Mouse (Mus musculus) layer of hippocampus, postnatal 36 days (tissue): Measurements from ENCODE around the gene Rad54l2. TPM values are rescaled to one million over a fixed set of nuclear protein-coding genes. Genes with fewer than 3 reads are reported as not detected.
A peak's percentile ranks its signal among the peaks of the same experiment; 100 is the strongest.

Experiments used
- DNase-seq, 2 experiments: peaks; one replicate each; pipeline ENCODE4 v3.0.0; 2022
- total RNA-seq, 2 experiments: library from RNA; stranded (reverse); gene quantifications; 2 replicates each; pipeline ENCODE4 v1.2.3; 2021

The Rad54l2 gene
- 10 to 100 TPM; 16.8 to 17.8 TPM for total RNA-seq

- peak; percentile 84 for DNase-seq
Observed at GRCm38 (mm10) chr9:106788812-106789321, at the start of gene Rad54l2. Gene Rad54l2 (minus strand): TSS chr9:106789194.

GRCm38 (mm10) chr9:106822381-106823104 lies 33.5 kb upstream of the Rad54l2 start:
- DNase-seq: peak; percentile 74 to 76

- peak; percentile 88 for DNase-seq
Observed at GRCm38 (mm10) chr9:106821618-106822380, 32.8 kb upstream of the Rad54l2 start, which contains the start of gene Dcaf1. Gene Dcaf1 (plus strand): TSS chr9:106821874.

- DNase-seq: no peak
Observed at GRCm38 (mm10) chr9:106821050-106821617, 32.1 kb upstream of the Rad54l2 start.

DNA sequence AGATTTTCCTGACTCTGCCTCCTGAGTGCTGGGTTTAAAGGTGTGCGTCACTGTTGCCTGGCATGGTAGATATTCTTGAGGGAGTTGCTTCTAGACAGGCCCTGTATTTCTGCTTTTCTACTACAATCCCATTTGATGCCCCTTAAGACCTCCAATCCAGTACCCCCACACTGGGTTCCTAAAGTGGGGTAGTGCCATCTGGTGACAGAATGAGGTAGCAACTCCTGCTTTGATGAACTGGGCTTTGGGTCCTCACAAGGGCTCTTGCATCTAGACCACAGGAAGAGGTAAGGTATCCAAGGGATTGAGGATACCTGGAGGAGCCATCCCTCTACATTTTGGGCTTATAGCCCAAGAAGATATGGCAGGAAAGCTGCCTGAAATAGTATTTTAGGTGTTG lies 30.2 kb upstream of the Rad54l2 start:
- DNase-seq: peak in 1 of 2 experiments; percentile 5

DNA sequence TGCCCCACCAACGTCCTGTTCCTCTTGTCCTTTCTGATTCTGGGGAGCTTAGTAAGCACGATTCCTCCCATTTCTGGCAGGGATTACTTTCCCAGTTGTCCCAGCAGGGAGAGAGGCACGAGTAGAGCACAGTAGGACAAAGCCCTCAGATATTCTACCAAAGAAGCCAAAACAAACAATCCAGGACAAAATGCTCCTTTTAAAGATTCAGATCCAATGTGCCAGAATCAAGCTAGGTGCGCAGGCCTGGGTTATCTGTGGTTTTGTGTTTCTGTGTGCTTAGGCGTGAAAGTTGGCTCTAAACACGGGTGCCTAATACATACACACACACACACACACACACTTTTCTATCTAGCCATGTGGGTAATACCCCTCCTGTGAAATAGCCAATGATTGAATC lies 29.2 kb upstream of the Rad54l2 start:
- DNase-seq: no peak

GRCm38 (mm10) chr9:106806503-106806902 lies 17.5 kb upstream of the Rad54l2 start:
- no peak for DNase-seq

GRCm38 (mm10) chr9:106790831-106791230 lies 1.8 kb upstream of the Rad54l2 start:
- no peak for DNase-seq

DNA sequence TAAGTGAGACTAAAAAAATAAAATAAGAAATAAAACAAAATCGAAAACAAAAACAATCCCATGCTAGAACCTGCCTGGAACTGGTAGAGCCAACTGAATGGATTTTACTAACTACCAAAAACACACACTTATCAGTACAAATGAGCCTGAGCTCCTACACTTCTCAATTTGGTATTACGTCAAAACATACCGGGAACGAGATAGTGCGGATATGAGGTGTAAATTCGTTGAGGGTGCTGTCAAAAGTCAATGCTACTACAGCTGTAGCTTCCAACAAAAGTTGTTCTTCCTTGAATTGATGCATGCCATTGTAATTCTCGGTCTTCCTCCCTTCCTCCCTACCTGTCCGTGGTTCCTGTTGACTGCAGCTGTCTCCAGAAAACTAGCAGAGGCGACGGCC lies 369 bp upstream of the Rad54l2 start:
- no peak for DNase-seq

DNA sequence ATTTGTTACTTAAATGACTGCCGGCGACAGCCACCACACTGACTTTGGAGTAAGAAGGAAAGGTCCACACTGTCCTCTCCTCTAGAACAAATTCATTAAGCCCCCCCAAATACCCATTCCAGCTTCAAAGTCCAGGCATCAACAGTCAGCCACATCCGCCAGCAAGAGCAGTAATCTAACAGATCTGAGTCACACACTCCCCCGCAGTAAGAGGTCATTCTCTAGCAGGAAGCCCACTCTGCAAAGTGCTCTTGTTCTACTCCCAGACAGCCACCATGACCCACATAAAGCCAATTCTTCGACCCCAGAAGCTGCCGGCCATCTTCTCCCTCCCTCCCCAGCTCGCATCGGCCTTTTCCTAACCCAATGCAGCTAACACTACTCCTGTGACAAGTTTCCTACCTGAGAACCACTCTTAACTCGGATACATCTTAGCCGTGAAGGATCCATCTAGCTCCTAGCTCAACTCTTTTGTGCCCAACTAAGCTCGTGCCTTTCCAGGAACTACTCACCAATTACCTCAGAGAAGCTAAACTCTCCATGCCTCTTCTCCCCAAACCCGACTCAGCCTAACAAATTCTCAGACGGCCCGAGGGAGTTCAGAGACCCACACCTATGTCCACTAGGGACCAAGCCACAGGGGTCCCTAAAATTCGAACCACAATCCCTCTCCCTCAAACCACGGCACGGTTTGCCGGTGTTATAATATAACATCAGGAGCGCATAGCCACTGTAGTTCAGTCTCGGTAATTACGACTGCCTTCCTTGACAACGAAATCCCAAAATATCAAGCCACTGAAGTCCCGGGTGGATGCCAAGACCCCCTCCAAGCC lies 799 bp downstream of the Rad54l2 start:
- DNase-seq: no peak

- DNase-seq: no peak
Observed at GRCm38 (mm10) chr9:106785206-106785605, 3.8 kb downstream of the Rad54l2 start.

- DNase-seq: no peak
Observed at GRCm38 (mm10) chr9:106783554-106783953, 5.4 kb downstream of the Rad54l2 start.

- no peak for DNase-seq
Observed at GRCm38 (mm10) chr9:106780086-106780485, 8.9 kb downstream of the Rad54l2 start.

DNA sequence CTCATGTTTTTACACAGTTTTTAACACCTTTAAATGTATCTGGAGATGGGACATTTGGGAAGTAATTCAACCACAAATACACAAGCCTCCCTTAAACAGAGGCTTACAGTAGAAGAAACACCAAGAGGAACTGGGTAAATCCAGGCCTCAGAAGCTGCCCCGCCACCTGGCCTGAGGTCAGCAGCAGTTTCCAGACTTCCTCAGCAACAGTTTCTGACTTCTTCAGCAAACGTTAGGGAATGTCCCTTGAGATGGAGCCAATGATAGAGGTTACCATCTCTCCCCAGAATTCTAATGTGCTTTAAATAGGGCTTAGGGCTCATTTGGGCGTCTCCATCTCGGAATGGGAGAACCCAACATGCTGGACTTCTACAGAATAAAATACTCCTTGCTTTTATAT lies 10.7 kb downstream of the Rad54l2 start:
- no peak for DNase-seq

- no peak for DNase-seq
Observed at GRCm38 (mm10) chr9:106777423-106777822, 11.6 kb downstream of the Rad54l2 start.

GRCm38 (mm10) chr9:106776116-106776515 lies 12.9 kb downstream of the Rad54l2 start:
- DNase-seq: no peak

DNA sequence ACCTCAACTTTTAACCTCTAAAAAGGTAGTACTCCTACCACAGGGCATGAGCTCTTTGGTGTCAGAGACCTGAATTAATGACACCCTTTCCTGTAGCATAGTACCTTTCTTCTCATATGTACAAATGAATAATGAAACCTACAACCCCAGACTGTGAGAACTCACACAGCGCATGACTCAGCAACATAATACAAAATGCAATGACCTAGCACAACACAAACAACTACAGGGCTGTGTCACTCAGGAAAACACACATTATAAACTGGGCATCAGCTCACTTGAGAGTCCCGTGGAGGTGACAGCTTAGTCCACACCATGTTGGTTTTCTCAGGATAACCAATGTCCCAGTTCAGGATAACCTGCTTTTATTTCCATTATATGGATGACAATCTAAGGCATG lies 17.2 kb downstream of the Rad54l2 start:
- DNase-seq: no peak

- DNase-seq: no peak
Observed at GRCm38 (mm10) chr9:106770216-106770615, 18.8 kb downstream of the Rad54l2 start.

GRCm38 (mm10) chr9:106769781-106770180 lies 19.2 kb downstream of the Rad54l2 start:
- DNase-seq: no peak

- DNase-seq: no peak
Observed at GRCm38 (mm10) chr9:106756421-106756820, 32.6 kb downstream of the Rad54l2 start.

DNA sequence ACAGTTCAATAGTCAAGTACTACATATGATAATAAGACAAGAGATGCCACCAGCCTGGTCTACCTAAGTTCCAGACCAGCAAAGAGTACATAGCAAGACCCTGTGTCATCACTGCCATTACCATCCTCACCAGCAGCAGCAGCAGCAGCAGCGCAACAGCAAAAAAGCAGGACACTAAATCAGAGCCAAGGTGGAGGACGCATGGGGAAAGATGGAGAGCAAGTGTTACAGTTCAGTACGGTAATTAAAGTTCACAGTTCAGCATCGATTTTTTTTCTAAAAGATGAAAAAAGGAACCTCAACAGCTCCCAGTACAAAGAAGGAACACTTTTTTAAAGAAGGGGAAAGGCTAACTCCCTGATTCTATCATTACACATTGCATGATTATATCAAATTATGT lies 33.2 kb downstream of the Rad54l2 start:
- DNase-seq: no peak

- DNase-seq: no peak
Observed at GRCm38 (mm10) chr9:106754311-106754710, 34.7 kb downstream of the Rad54l2 start.
